In the genomic region with DNA sequence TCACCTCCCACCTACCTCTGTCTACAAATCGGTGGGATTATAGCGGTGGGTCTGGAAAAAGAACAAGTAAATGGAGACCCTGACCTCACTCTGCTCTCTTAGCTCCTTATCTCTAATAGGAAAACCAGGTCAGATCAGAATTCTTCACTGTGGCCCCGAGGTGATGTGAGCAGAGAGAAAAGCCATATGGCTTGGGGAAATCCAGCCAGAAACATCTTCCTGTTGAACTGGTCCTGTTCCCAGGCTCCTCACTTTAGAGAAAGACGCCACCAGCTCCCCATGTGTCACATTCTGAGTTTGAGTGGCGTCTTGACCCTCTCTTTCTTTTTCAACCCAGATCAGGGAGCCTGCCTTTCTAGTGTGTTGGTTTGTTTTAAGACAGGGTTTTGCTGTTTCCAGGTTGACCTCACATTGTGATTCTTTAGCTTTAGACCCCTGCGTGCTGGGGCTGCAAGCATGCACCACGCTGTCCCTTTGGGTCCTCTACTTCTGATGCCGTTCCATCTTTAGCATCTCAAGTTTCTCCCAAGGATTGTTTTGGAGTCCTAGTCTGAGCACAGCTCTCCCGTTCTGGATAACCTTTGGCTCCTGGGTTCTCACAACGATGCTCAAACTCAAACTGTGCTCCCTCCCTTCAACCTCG, we compare ENCODE assay signal across 33 mouse cellular contexts. TPM values are rescaled to one million over a fixed set of nuclear protein-coding genes. Genes with fewer than 3 reads are reported as not detected.
A peak's percentile ranks its signal among the peaks of the same experiment; 100 is the strongest.
DNase-seq lines count a peak whose midpoint lies in the region; ATAC-seq and TF ChIP-seq lines count a peak whose summit lies in the region.
"Had no signal": no experiment of that assay in that cellular context is flagged by ENCODE, and none has a peak within 500 bp of the region (broad histone marks: within the 10 kb centered on the region; RNA-seq: fewer than 3 reads in every experiment).

No protein-coding gene starts in this region.

- peak; percentile 76 for DNase-seq in cerebellum, adult 11-12 months
- no peak for DNase-seq in cerebellum, adult 11 months
- peak; percentile 59 for DNase-seq in MEL (ENCODE audit: low read depth, low spot score)
- peak; percentile 69 to 70 for DNase-seq in cerebellum, postnatal 25 days
- DNase-seq in kidney, adult 8-10 months = no peak
- no peak for DNase-seq in ovary, adult 18-20 months (ENCODE audit: low spot score)
- DNase-seq: adrenal gland, postnatal 14 days; forebrain, postnatal 0 days; gastrocnemius, postnatal 14 days; kidney, adult 2 months; kidney, postnatal 10 days; layer of hippocampus, postnatal 36 days; lung, embryonic 14.5 days; lung, postnatal 14 days; midbrain, embryonic 14.5 days; retina, postnatal 1 day; right cerebral cortex, postnatal 14 days; thymus, adult 18-20 months; thymus, postnatal 25 days had no signal

- H3K9me3 ChIP-seq in heart, embryonic 13.5 days = no peaks in the 10 kb centered on the region
- H3K9me3 ChIP-seq in heart, embryonic 12.5 days (replicated peaks) = no peaks in the 10 kb centered on the region
- no peaks in the 10 kb centered on the region for H3K9me3 ChIP-seq in MEL (replicated peaks; ENCODE audit: insufficient read depth, low read length)
- H3K9me3 ChIP-seq: embryonic facial prominence, embryonic 15.5 days; forebrain, embryonic 12.5 days; hindbrain, embryonic 15.5 days; limb, embryonic 12.5 days; liver, embryonic 15.5 days had no signal

- peaks cover 15% of the 10 kb centered on the region for H3K79me2 ChIP-seq in MEL (ENCODE audit: control insufficient read depth, insufficient read depth, low read length, poor library complexity)

- H3K27me3 ChIP-seq in heart, embryonic 13.5 days (replicated peaks) = peaks cover 8% of the 10 kb centered on the region; the same call in 1 of the 2 replicates
- no peaks in the 10 kb centered on the region for H3K27me3 ChIP-seq in heart, embryonic 12.5 days (replicated peaks)
- no peaks in the 10 kb centered on the region for H3K27me3 ChIP-seq in MEL (ENCODE audit: control insufficient read depth in 1 of 2, insufficient read depth in 2 of 2, low read length in 2 of 2)

- H3K4me2 ChIP-seq in heart, embryonic 13.5 days = no peak overlapping the region
- no peak overlapping the region for H3K4me2 ChIP-seq in heart, embryonic 12.5 days
- H3K4me2 ChIP-seq: embryonic facial prominence, embryonic 15.5 days; forebrain, embryonic 12.5 days; hindbrain, embryonic 15.5 days; limb, embryonic 12.5 days; liver, embryonic 15.5 days; lung, embryonic 14.5 days had no signal

- TF ChIP-seq RAD21 in MEL (IDR thresholded peaks at IDR 0.05; ENCODE audit: low read depth, low read length) = no peak

- H3K4me1 ChIP-seq in heart, embryonic 13.5 days = peaks cover 65% of the 10 kb centered on the region
- peaks cover 56% of the 10 kb centered on the region for H3K4me1 ChIP-seq in heart, embryonic 12.5 days (replicated peaks)
- peaks cover 0 to 46% of the 10 kb centered on the region in 2 experiments; a peak in 2 of 4 replicates for H3K4me1 ChIP-seq in MEL (ENCODE audit: control insufficient read depth in 1 of 2, insufficient read depth in 2 of 2, low read length in 2 of 2)

- ATAC-seq in heart, embryonic 13.5 days (ENCODE audit: extremely low read depth, insufficient number of reproducible peaks, low FRiP score, low TSS enrichment) = no peak
- no peak for ATAC-seq in heart, embryonic 12.5 days (ENCODE audit: insufficient number of reproducible peaks, low FRiP score)
- ATAC-seq: forebrain, postnatal 0 days; inflammation-experienced regulatory T-cells, adult 6 months had no signal

- H3K36me3 ChIP-seq in heart, embryonic 13.5 days = peaks cover 63% of the 10 kb centered on the region
- peaks cover 64% of the 10 kb centered on the region for H3K36me3 ChIP-seq in heart, embryonic 12.5 days
- H3K36me3 ChIP-seq in MEL (ENCODE audit: control insufficient read depth in 1 of 2, insufficient read depth in 2 of 2, low read length in 2 of 2) = peaks cover 11 to 23% of the 10 kb centered on the region in 2 experiments; a peak in 3 of 4 replicates
- H3K36me3 ChIP-seq: hindbrain, embryonic 15.5 days had no signal

- no peak overlapping the region for H3K27ac ChIP-seq in heart, embryonic 13.5 days (replicated peaks)
- no peak overlapping the region for H3K27ac ChIP-seq in heart, embryonic 12.5 days (ENCODE audit: poor library complexity, severe bottlenecking)
- no peak overlapping the region for H3K27ac ChIP-seq in MEL (ENCODE audit: control insufficient read depth, low read depth, low read length)
- H3K27ac ChIP-seq: embryonic facial prominence, embryonic 15.5 days; forebrain, embryonic 12.5 days; hindbrain, embryonic 15.5 days; limb, embryonic 12.5 days; liver, embryonic 15.5 days had no signal

- H3K9ac ChIP-seq in heart, embryonic 13.5 days = peak overlapping the region; percentile 19; the same call in 1 of the 2 replicates
- no peak overlapping the region for H3K9ac ChIP-seq in heart, embryonic 12.5 days
- H3K9ac ChIP-seq in MEL (ENCODE audit: control insufficient read depth, low read depth, low read length, poor library complexity, severe bottlenecking) = no peak overlapping the region
- H3K9ac ChIP-seq: embryonic facial prominence, embryonic 15.5 days; forebrain, embryonic 12.5 days; forebrain, postnatal 0 days; hindbrain, embryonic 15.5 days; limb, embryonic 12.5 days; liver, embryonic 15.5 days; lung, embryonic 14.5 days had no signal

- TF ChIP-seq EP300 in MEL (IDR thresholded peaks at IDR 0.05; ENCODE audit: low read depth in 1 of 2, low read length in 2 of 2) = no peak

- WGBS in heart, embryonic 13.5 days = 52% methylated on average over 11 of the region's 11 CpGs
- 53% methylated on average over 11 of the region's 11 CpGs for WGBS in heart, embryonic 12.5 days

- peak; percentile 7 to 36; a peak in 1 of 4 replicates for TF ChIP-seq POLR2A in MEL (IDR thresholded peaks at IDR 0.05; ENCODE audit: control insufficient read depth in 1 of 2, insufficient read depth in 1 of 2, low read depth in 1 of 2, low read length in 2 of 2, poor library complexity in 1 of 2)

- no peak overlapping the region for H3K4me3 ChIP-seq in heart, embryonic 13.5 days
- H3K4me3 ChIP-seq in heart, embryonic 12.5 days = no peak overlapping the region
- H3K4me3 ChIP-seq in MEL (ENCODE audit: control insufficient read depth in 1 of 2, insufficient read depth in 1 of 2, low read depth in 2 of 2, low read length in 2 of 2) = no peak overlapping the region
- H3K4me3 ChIP-seq: embryonic facial prominence, embryonic 15.5 days; forebrain, embryonic 12.5 days; hindbrain, embryonic 15.5 days; limb, embryonic 12.5 days; liver, embryonic 15.5 days had no signal

- TF ChIP-seq CTCF in MEL (IDR thresholded peaks at IDR 0.05 in 2 of 3, conservative IDR thresholded peaks at IDR 0.05 in 1 of 3; ENCODE audit: control insufficient read depth in 1 of 3, insufficient read depth in 1 of 3, low read depth in 2 of 3, low read length in 3 of 3, poor library complexity in 1 of 3, severe bottlenecking in 1 of 3) = no peak

TF ChIP-seq in MEL, 35 proteins besides CTCF, POLR2A, EP300 and RAD21:
- TF ChIP-seq USF2 (IDR thresholded peaks at IDR 0.05; ENCODE audit: borderline replicate concordance in 1 of 2, insufficient read depth in 1 of 2, low read depth in 1 of 2, low read length in 2 of 2) (no peak), ZC3H11A (IDR thresholded peaks at IDR 0.05; ENCODE audit: low read depth, low read length) (no peak), CHD2 (IDR thresholded peaks at IDR 0.05; ENCODE audit: low read length) (no peak), POLR2AphosphoS2 (IDR thresholded peaks at IDR 0.05; ENCODE audit: low read length) (peak; percentile 9), NRF1 (IDR thresholded peaks at IDR 0.05; ENCODE audit: insufficient read depth, low read depth, low read length, poor library complexity, severe bottlenecking) (no peak), SMC3 (IDR thresholded peaks at IDR 0.05; ENCODE audit: low read depth, low read length) (no peak), MAZ (IDR thresholded peaks at IDR 0.05; ENCODE audit: low read depth, low read length) (no peak), UBTF (IDR thresholded peaks at IDR 0.05; ENCODE audit: borderline replicate concordance, insufficient read depth, low read depth, low read length) (no peak), SIN3A (IDR thresholded peaks at IDR 0.05; ENCODE audit: low read length) (0 out of 2 replicates have a peak, but pooled peaks have one; percentile 12), ETS1 (IDR thresholded peaks at IDR 0.05; ENCODE audit: low read depth, low read length) (no peak), POLR2AphosphoS5 (IDR thresholded peaks at IDR 0.05; ENCODE audit: borderline replicate concordance, low read depth, low read length) (peak; percentile 70; the same call in 1 of the 2 replicates), MYC (IDR thresholded peaks at IDR 0.05; ENCODE audit: low read depth, low read length) (no peak)

RNA-seq across cellular contexts. Expression of a gene that starts 5.4 kb away (rescaled TPM):
- polyA plus RNA-seq in heart, embryonic 13.5 days (2015; fragmentation: Nextera tagmentation; extraction: Ambion mirVana) = 128 and 130 TPM in 2 replicates
- polyA plus RNA-seq in heart, embryonic 12.5 days (2016; fragmentation: Nextera tagmentation; extraction: Ambion mirVana) = 125 and 129 TPM in 2 replicates
- total RNA-seq in MEL (2012; rRNA removed) = 28.7 and 29.5 TPM in 2 replicates
- polyA plus RNA-seq in MEL (2012; ENCODE audit: insufficient read depth in 1 of 2, insufficient read length in 2 of 2, low read depth in 1 of 2, low replicate concordance in 2 of 2, missing spikeins in 1 of 2) = 10 to 100 TPM in 1 of 2 experiments, not detected in 1; 35.4 TPM

RNA-seq across cellular contexts. Expression of a gene that starts 15.3 kb away (rescaled TPM):
- polyA plus RNA-seq in heart, embryonic 13.5 days (2015; fragmentation: Nextera tagmentation; extraction: Ambion mirVana) = 9.0 and 10.0 TPM in 2 replicates
- polyA plus RNA-seq in heart, embryonic 12.5 days (2016; fragmentation: Nextera tagmentation; extraction: Ambion mirVana) = 11.4 and 11.5 TPM in 2 replicates
- total RNA-seq in MEL (2012; rRNA removed) = 0.23 TPM in 2 replicates
- polyA plus RNA-seq in MEL (2012; ENCODE audit: insufficient read depth in 1 of 2, insufficient read length in 2 of 2, low read depth in 1 of 2, low replicate concordance in 2 of 2, missing spikeins in 1 of 2) = 1 to 10 TPM in 1 of 2 experiments, not detected in 1; 2.9 TPM
- total RNA-seq: CH12.LX; common myeloid progenitor, adult 5-6 weeks; liver, adult 2 months had no signal
- polyA plus RNA-seq: inflammation-experienced regulatory T-cells, adult 6 months; limb, embryonic 12.5 days had no signal

RNA-seq across cellular contexts. Expression of a gene that starts 20.5 kb away (rescaled TPM):
- polyA plus RNA-seq in heart, embryonic 13.5 days (2015; fragmentation: Nextera tagmentation; extraction: Ambion mirVana) = 77.1 and 79.5 TPM in 2 replicates
- 94.7 and 95.3 TPM in 2 replicates for polyA plus RNA-seq in heart, embryonic 12.5 days (2016; fragmentation: Nextera tagmentation; extraction: Ambion mirVana)
- 203 and 204 TPM in 2 replicates for total RNA-seq in MEL (2012; rRNA removed)
- polyA plus RNA-seq in MEL (2012; ENCODE audit: insufficient read depth in 1 of 2, insufficient read length in 2 of 2, low read depth in 1 of 2, low replicate concordance in 2 of 2, missing spikeins in 1 of 2) = 100 to 1,000 TPM in 1 of 2 experiments, not detected in 1; 370 TPM

RNA-seq across cellular contexts. Expression of a gene that starts 31.8 kb away (rescaled TPM):
- 0.11 and 0.16 TPM in 2 replicates for polyA plus RNA-seq in heart, embryonic 13.5 days (2015; fragmentation: Nextera tagmentation; extraction: Ambion mirVana)
- polyA plus RNA-seq in heart, embryonic 12.5 days (2016; fragmentation: Nextera tagmentation; extraction: Ambion mirVana) = 0.26 and 0.30 TPM in 2 replicates
- total RNA-seq in MEL (2012; rRNA removed) = 0.15 and 0.29 TPM in 2 replicates
- polyA plus RNA-seq in MEL (2012; ENCODE audit: insufficient read depth in 1 of 2, insufficient read length in 2 of 2, low read depth in 1 of 2, low replicate concordance in 2 of 2, missing spikeins in 1 of 2) = under 1 TPM in 1 of 2 experiments, not detected in 1; 0.39 TPM
- total RNA-seq: CH12.LX; common myeloid progenitor, adult 5-6 weeks; ES-E14; granulocyte monocyte progenitor cell, adult 5-6 weeks; heart, postnatal 25 days; liver, adult 2 months had no signal

Comparison
In these comparisons a context has a peak if more than half of its experiments do, and no peak if none do; other contexts are left out.
1. DNase-seq: peak in cerebellum, adult 11-12 months (single experiment), MEL (single experiment) and cerebellum, postnatal 25 days (2 of 2); none in cerebellum, adult 11 months (single experiment), kidney, adult 8-10 months (0 of 2) and ovary, adult 18-20 months (single experiment).